Mouse (Mus musculus): Measurements from ENCODE around the gene Gm525. TPM values are rescaled to one million over a fixed set of nuclear protein-coding genes. Genes with fewer than 3 reads are reported as not detected.

Gm525 gene
- total and polyA plus RNA-seq, 2 experiments from 2014 or later = 0.48 TPM; not detected in 1

DNA sequence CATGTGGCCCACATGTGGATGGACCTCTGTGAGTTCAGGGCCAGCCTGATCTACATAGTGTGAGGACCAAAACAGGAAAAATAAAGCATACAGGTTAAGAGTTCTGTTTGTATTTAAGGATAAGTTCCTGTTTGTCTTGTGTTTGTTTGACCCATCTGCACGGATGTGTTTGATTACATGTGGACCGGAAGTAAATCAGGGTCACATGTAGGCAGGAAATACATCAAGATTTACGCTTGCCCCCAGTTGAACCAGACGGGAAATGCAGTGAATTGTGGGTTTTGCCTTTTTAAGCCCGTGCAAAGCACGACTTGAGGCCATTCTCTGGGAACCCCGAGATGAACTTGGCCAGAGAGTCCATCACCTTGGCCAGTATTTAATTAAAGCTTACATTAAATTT is 12.3 kb upstream of the Gm525 start:
- Histone ChIP-seq H3K4me3 (ENCODE audit: low read length) (no peak overlapping the region), H3K4me1 (ENCODE audit: insufficient read depth, low read length) (peaks cover 16% of the 10 kb centered on the region), H3K9me3 (ENCODE audit: low read length) (no peaks in the 10 kb centered on the region), H3K4me2 (ENCODE audit: low read depth, low read length) (no peak overlapping the region), H3K27me3 (ENCODE audit: insufficient read depth, low read length) (no peaks in the 10 kb centered on the region), H3K27ac (no peak overlapping the region), H3K36me3 (ENCODE audit: insufficient read depth, low read length) (no peaks in the 10 kb centered on the region), H3K9ac (replicated peaks; ENCODE audit: low read length) (no peak overlapping the region)
- WGBS = 88% methylated on average over 7 of the region's 7 CpGs
- TF ChIP-seq CTCF (IDR thresholded peaks at IDR 0.05; ENCODE audit: low read depth) = no peak
- ATAC-seq (no peak), DNase-seq (ENCODE audit: low spot score) (no peak)

DNA sequence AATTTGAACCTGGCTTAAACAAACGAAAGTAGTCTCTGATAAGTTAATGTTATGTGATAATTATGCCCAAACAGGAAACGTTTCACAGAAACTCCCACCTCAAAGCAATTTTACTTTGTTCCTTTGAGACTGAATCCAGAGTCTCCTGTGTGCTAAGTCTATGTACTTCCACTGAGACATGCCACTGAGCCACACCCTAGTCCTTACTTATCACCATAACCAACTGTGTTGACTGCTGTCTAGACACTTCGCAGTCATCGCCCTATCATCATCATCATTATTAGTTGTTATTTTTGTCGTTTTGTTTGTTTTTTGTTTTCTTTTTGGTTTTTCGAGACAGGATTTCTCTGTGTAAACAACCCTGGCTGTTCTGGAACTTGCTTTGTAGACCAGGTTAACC is 9.3 kb upstream of the Gm525 start:
- 84% methylated on average over 6 of the region's 6 CpGs for WGBS
- no peaks in the 10 kb centered on the region for H3K27me3 ChIP-seq (ENCODE audit: insufficient read depth, low read length)
- peaks cover 3% of the 10 kb centered on the region for H3K4me1 ChIP-seq (ENCODE audit: insufficient read depth, low read length)
- no peak overlapping the region for H3K4me2 ChIP-seq (ENCODE audit: low read depth, low read length)
- H3K27ac ChIP-seq = no peak overlapping the region
- DNase-seq (ENCODE audit: low spot score) = no peak
- TF ChIP-seq CTCF (IDR thresholded peaks at IDR 0.05; ENCODE audit: low read depth) = no peak
- no peaks in the 10 kb centered on the region for H3K9me3 ChIP-seq (ENCODE audit: low read length)
- no peak overlapping the region for H3K9ac ChIP-seq (replicated peaks; ENCODE audit: low read length)
- ATAC-seq = no peak
- no peaks in the 10 kb centered on the region for H3K36me3 ChIP-seq (ENCODE audit: insufficient read depth, low read length)
- H3K4me3 ChIP-seq (ENCODE audit: low read length) = no peak overlapping the region

DNA sequence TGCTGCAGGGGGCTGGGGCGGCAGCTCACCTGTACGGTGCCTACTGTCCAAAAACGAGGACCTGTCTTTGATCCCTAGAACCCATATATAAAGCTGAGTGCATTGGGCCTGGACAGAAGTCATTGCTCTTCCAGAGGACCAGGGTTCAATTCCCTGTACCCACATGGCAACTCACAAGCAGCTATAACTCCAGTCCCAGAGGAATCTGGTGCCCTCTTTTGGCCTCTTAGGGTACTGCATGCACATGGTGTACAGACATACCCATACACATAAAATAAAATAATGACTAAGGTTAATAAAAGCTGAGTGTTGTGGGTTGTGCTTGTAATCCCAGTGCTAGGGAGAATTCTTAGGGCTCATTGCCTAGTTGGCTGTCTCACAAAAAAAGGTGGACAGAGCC is 8.3 kb upstream of the Gm525 start:
- H3K9ac ChIP-seq (replicated peaks; ENCODE audit: low read length) = no peak overlapping the region
- no peak for DNase-seq (ENCODE audit: low spot score)
- H3K4me1 ChIP-seq (ENCODE audit: insufficient read depth, low read length) = no peaks in the 10 kb centered on the region
- H3K27ac ChIP-seq = no peak overlapping the region
- no peak overlapping the region for H3K4me2 ChIP-seq (ENCODE audit: low read depth, low read length)
- TF ChIP-seq CTCF (IDR thresholded peaks at IDR 0.05; ENCODE audit: low read depth) = peak; percentile 42
- no peaks in the 10 kb centered on the region for H3K27me3 ChIP-seq (ENCODE audit: insufficient read depth, low read length)
- no peak for ATAC-seq
- H3K4me3 ChIP-seq (ENCODE audit: low read length) = no peak overlapping the region
- H3K36me3 ChIP-seq (ENCODE audit: insufficient read depth, low read length) = no peaks in the 10 kb centered on the region
- H3K9me3 ChIP-seq (ENCODE audit: low read length) = no peaks in the 10 kb centered on the region
- WGBS = 98% methylated on average over 3 of the region's 3 CpGs

DNA sequence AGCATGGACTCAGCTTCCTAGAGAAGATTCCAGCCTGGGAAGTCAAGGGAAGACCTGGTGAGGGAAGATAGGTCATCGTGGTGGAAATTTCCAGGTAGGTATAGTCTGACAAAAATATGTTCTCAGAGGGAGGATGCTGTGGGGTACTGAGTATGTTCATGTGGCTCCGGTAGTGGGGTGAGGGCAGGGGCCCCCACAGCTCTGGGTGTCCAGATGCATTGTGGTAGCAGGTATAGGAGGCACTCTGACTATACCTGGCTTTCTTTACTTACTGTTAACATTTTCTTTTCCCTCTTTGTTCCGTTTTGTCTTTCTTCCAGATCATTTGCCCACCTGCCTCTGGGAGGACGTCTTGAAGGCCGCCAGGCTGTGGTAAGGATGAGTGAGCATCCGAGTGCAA is 7.5 kb upstream of the Gm525 start:
- Histone ChIP-seq H3K4me1 (ENCODE audit: insufficient read depth, low read length) (no peaks in the 10 kb centered on the region), H3K4me2 (ENCODE audit: low read depth, low read length) (no peak overlapping the region), H3K27ac (no peak overlapping the region), H3K27me3 (ENCODE audit: insufficient read depth, low read length) (no peaks in the 10 kb centered on the region), H3K9ac (replicated peaks; ENCODE audit: low read length) (no peak overlapping the region), H3K4me3 (ENCODE audit: low read length) (no peak overlapping the region), H3K9me3 (ENCODE audit: low read length) (no peaks in the 10 kb centered on the region), H3K36me3 (ENCODE audit: insufficient read depth, low read length) (no peaks in the 10 kb centered on the region)
- no peak for TF ChIP-seq CTCF (IDR thresholded peaks at IDR 0.05; ENCODE audit: low read depth)
- 79% methylated on average over 6 of the region's 6 CpGs for WGBS
- DNase-seq (ENCODE audit: low spot score) = no peak
- no peak for ATAC-seq

DNA sequence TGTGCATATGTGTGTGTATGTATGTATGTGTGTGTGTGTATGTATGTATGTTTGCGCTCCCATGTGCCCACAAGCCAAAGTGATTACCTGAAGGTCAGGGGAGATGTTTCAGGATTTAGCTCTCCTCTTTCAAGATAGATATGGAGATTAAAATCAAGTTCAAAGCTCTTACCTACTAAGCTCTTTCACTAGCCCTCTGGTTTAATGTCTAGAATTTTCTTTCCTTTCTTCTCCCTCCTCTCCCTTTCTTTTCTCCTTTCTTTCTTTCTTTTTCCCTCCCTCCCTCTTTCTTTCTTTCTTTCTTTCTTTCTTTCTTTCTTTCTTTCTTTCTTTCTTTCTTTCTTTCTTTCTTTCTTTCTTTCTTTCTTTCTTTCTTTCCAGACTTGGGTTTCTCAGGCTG is 6.9 kb upstream of the Gm525 start, which contains the start of gene Dgke:
Gene Dgke (minus strand): TSS at position 101 of the 400 bp plus-strand sequence.
- no peak within 1 kb of the TSS for H3K4me2 ChIP-seq (ENCODE audit: low read depth, low read length)
- no peaks in the 10 kb centered on the region for H3K4me1 ChIP-seq (ENCODE audit: insufficient read depth, low read length)
- no peak for TF ChIP-seq CTCF (IDR thresholded peaks at IDR 0.05; ENCODE audit: low read depth)
- no peak within 1 kb of the TSS for H3K27ac ChIP-seq
- H3K9ac ChIP-seq (replicated peaks; ENCODE audit: low read length) = no peak within 1 kb of the TSS
- H3K4me3 ChIP-seq (ENCODE audit: low read length) = no peak within 1 kb of the TSS
- H3K27me3 ChIP-seq (ENCODE audit: insufficient read depth, low read length) = no peaks in the 10 kb centered on the region
- H3K36me3 ChIP-seq (ENCODE audit: insufficient read depth, low read length) = no peaks in the 10 kb centered on the region
- ATAC-seq (no peak), DNase-seq (ENCODE audit: low spot score) (no peak)
- 88% methylated on average over 1 of the region's 1 CpGs for WGBS
- no peaks in the 10 kb centered on the region for H3K9me3 ChIP-seq (ENCODE audit: low read length)

DNA sequence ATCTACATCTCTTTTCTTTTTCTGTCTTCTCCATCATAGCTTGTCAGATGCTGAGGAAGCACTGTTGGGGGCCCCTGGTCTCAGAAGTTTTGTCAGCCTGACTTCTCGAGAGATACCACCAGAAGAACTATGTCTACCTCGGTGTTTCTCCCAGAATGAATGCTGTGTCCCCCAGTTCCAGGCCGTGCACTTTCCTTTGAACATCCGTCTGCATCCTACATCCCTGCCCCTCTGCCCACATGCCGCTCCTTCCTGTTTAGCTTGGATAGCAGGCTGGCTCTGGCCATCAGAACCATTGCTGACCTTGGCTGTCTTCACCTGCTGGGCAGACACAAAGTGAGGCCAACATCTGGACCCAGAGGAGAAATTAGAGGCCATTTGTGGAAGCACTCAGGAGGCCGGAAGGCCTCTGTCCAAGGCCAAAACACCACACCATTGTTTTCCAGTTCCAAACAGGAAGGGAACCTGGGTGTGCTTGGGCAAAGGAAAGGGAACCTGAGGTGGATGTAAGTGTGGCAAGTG is 6.3 kb upstream of the Gm525 start:
- no peak overlapping the region for H3K4me2 ChIP-seq (ENCODE audit: low read depth, low read length)
- DNase-seq (ENCODE audit: low spot score) (no peak), ATAC-seq (no peak)
- no peak overlapping the region for H3K4me3 ChIP-seq (ENCODE audit: low read length)
- no peaks in the 10 kb centered on the region for H3K36me3 ChIP-seq (ENCODE audit: insufficient read depth, low read length)
- H3K9ac ChIP-seq (replicated peaks; ENCODE audit: low read length) = no peak overlapping the region
- WGBS = 64% methylated on average over 6 of the region's 6 CpGs
- no peaks in the 10 kb centered on the region for H3K4me1 ChIP-seq (ENCODE audit: insufficient read depth, low read length)
- H3K27ac ChIP-seq = no peak overlapping the region
- TF ChIP-seq CTCF (IDR thresholded peaks at IDR 0.05; ENCODE audit: low read depth) = no peak
- no peaks in the 10 kb centered on the region for H3K27me3 ChIP-seq (ENCODE audit: insufficient read depth, low read length)
- no peaks in the 10 kb centered on the region for H3K9me3 ChIP-seq (ENCODE audit: low read length)

DNA sequence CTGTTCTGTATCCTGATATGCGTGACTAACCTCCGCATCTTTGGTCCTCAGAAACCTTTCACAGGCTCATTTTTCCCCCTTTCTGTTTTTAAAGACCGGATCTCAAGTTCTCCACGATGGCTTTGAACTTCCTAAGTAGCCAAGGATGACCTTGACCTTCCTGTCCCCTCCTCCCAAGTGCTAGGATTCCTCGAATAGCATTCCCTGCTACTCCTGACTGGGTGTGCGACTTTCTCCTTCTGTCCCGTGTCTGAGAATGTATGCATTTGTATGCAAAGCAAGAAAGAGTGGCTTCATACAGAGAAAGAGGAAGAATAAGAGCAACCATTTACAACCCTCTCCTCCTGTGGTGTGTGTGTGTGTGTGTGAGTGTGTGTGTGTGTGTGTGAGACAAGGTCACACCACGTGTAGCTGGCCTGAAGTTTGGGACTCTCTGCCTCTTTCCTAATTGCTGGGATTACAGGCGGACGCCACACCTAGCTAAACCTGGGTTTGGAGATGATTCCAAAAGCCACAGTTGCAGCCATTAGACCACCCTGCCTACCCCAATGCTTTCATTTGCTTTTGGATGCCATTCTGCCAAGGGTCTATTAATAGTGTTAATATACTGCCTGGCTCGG is 5.7 kb upstream of the Gm525 start:
- H3K9me3 ChIP-seq (ENCODE audit: low read length) = no peaks in the 10 kb centered on the region
- DNase-seq (ENCODE audit: low spot score) = no peak
- no peak for ATAC-seq
- 65% methylated on average over 11 of the region's 11 CpGs for WGBS
- H3K4me1 ChIP-seq (ENCODE audit: insufficient read depth, low read length) = no peaks in the 10 kb centered on the region
- H3K9ac ChIP-seq (replicated peaks; ENCODE audit: low read length) = no peak overlapping the region
- no peaks in the 10 kb centered on the region for H3K27me3 ChIP-seq (ENCODE audit: insufficient read depth, low read length)
- no peaks in the 10 kb centered on the region for H3K36me3 ChIP-seq (ENCODE audit: insufficient read depth, low read length)
- no peak for TF ChIP-seq CTCF (IDR thresholded peaks at IDR 0.05; ENCODE audit: low read depth)
- H3K4me2 ChIP-seq (ENCODE audit: low read depth, low read length) = no peak overlapping the region
- no peak overlapping the region for H3K27ac ChIP-seq
- no peak overlapping the region for H3K4me3 ChIP-seq (ENCODE audit: low read length)
